Mouse (Mus musculus): ENCODE measurements at regions not wholly inside any gene's neighbourhood (a gene's known extent, or its start where the extent isn't known, plus 50 kb on each side); places are given as distances from the start of the nearest gene placed in this dataset.
"Not testable (repeated sequence)": the region's sequence is repeated elsewhere in the genome, so short reads cannot be mapped to it uniquely, and the experiment has no call there.

DNA sequence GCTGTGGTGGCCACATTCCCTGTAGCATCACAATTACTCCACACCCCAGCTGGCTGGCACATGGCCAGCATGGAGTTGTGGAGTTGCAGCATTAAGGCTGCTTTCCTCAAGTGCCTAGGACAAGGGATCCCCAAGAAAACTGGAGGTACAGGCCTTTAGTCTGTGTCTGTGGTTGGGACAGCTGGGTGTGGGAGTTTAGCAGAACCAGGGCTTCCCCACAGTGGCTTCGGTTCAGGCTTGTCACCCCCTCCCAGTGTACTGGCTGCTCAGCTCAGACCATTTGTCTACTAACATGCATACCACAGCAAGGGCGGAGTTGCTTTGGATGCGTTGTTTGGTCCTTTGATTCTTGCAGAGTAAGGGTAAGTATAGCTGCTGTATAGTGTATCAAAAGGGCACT is 79.1 kb upstream of the Neurl1b start:
- ATAC-seq: no peak
- WGBS: 61% methylated on average over 3 of the region's 3 CpGs
- Histone ChIP-seq H3K4me1 (ENCODE audit: control insufficient read depth, insufficient read depth, low read depth, low read length) (no peaks in the 10 kb centered on the region), H3K36me3 (ENCODE audit: control insufficient read depth, insufficient read depth, low read length) (no peaks in the 10 kb centered on the region), H3K27me3 (replicated peaks; ENCODE audit: control insufficient read depth, insufficient read depth, low read length) (no peaks in the 10 kb centered on the region), H3K4me2 (ENCODE audit: low read length) (no peak overlapping the region), H3K4me3 (ENCODE audit: low read length) (no peak overlapping the region), H3K9me3 (ENCODE audit: control insufficient read depth, low read length) (no peaks in the 10 kb centered on the region), H3K9ac (ENCODE audit: low read depth, low read length) (no peak overlapping the region), H3K27ac (ENCODE audit: low read depth, low read length) (no peak overlapping the region)

GRCm38 (mm10) chr17:26336011-26336410 is 78.6 kb upstream of the Neurl1b start:
- Histone ChIP-seq H3K4me3 (ENCODE audit: low read length) (no peak overlapping the region), H3K36me3 (ENCODE audit: control insufficient read depth, insufficient read depth, low read length) (no peaks in the 10 kb centered on the region), H3K4me1 (ENCODE audit: control insufficient read depth, insufficient read depth, low read depth, low read length) (no peaks in the 10 kb centered on the region), H3K27ac (ENCODE audit: low read depth, low read length) (no peak overlapping the region), H3K4me2 (ENCODE audit: low read length) (no peak overlapping the region), H3K9me3 (ENCODE audit: control insufficient read depth, low read length) (no peaks in the 10 kb centered on the region), H3K27me3 (replicated peaks; ENCODE audit: control insufficient read depth, insufficient read depth, low read length) (no peaks in the 10 kb centered on the region), H3K9ac (ENCODE audit: low read depth, low read length) (no peak overlapping the region)
- whole genome bisulfite sequencing: 90% methylated on average over 1 of the region's 1 CpGs
- ATAC-seq: no peak

DNA sequence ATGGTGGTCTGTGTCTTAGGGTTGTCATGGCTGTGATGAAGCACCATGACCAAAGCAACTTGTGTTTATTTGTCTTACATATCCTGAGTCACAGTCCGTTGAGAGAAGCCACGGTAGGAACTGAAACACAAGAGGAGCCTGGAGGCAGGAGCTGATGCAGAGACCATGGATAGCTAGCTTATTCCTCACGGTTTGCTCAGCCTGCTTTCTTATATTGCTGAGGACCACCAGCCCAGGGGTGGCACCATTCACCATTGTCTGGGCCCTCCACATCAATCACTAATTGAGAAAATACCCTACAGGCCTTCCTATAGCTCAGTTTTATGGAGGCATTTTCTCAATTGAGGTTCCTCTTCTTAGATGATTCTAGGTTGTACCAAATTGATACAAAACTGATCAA is 77.5 kb upstream of the Neurl1b start:
- WGBS: 74% methylated on average over 3 of the region's 3 CpGs
- H3K9me3 ChIP-seq (ENCODE audit: control insufficient read depth, low read length): no peaks in the 10 kb centered on the region
- H3K27me3 ChIP-seq (replicated peaks; ENCODE audit: control insufficient read depth, insufficient read depth, low read length): no peaks in the 10 kb centered on the region
- no peak for ATAC-seq
- no peaks in the 10 kb centered on the region for H3K36me3 ChIP-seq (ENCODE audit: control insufficient read depth, insufficient read depth, low read length)
- no peak overlapping the region for H3K9ac ChIP-seq (ENCODE audit: low read depth, low read length)
- H3K27ac ChIP-seq (ENCODE audit: low read depth, low read length): no peak overlapping the region
- H3K4me1 ChIP-seq (ENCODE audit: control insufficient read depth, insufficient read depth, low read depth, low read length): no peaks in the 10 kb centered on the region
- no peak overlapping the region for H3K4me3 ChIP-seq (ENCODE audit: low read length)
- H3K4me2 ChIP-seq (ENCODE audit: low read length): no peak overlapping the region

- H3K4me3 ChIP-seq (ENCODE audit: low read length); H3K4me2 ChIP-seq (ENCODE audit: low read length); H3K36me3 ChIP-seq (ENCODE audit: control insufficient read depth, insufficient read depth, low read length); H3K9ac ChIP-seq (ENCODE audit: low read depth, low read length); ATAC-seq; H3K9me3 ChIP-seq (ENCODE audit: control insufficient read depth, low read length); H3K4me1 ChIP-seq (ENCODE audit: control insufficient read depth, insufficient read depth, low read depth, low read length); H3K27me3 ChIP-seq (replicated peaks; ENCODE audit: control insufficient read depth, insufficient read depth, low read length); H3K27ac ChIP-seq (ENCODE audit: low read depth, low read length): not testable (repeated sequence)
- WGBS: 87% methylated on average over 7 of the region's 7 CpGs
Measured at GRCm38 (mm10) chr17:26345436-26345835, 69.2 kb upstream of the Neurl1b start.

DNA sequence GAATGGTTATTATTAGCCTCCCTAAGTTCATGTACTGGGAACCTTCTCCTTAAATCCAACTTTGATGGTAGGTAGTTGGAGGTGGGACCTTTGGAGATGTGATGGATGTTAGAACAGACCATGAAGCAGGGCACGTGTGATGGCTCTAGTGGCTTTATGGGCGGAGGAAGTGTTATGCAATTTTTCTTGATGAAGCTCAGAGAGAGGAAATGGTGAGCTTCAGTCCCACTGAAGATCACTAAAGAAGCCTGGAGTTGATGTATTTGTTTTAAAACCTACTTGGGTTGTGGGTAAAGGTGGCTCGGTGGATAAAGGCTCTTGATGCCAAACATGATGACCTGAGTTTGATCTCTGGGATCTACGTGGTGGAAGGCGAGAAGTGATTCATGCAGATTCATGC is 66.5 kb upstream of the Neurl1b start:
- ATAC-seq: no peak
- Histone ChIP-seq H3K4me3 (ENCODE audit: low read length) (no peak overlapping the region), H3K9ac (ENCODE audit: low read depth, low read length) (no peak overlapping the region), H3K4me2 (ENCODE audit: low read length) (no peak overlapping the region), H3K27ac (ENCODE audit: low read depth, low read length) (no peak overlapping the region), H3K27me3 (replicated peaks; ENCODE audit: control insufficient read depth, insufficient read depth, low read length) (no peaks in the 10 kb centered on the region), H3K36me3 (ENCODE audit: control insufficient read depth, insufficient read depth, low read length) (no peaks in the 10 kb centered on the region), H3K9me3 (ENCODE audit: control insufficient read depth, low read length) (no peaks in the 10 kb centered on the region), H3K4me1 (ENCODE audit: control insufficient read depth, insufficient read depth, low read depth, low read length) (no peaks in the 10 kb centered on the region)
- WGBS: 92% methylated on average over 5 of the region's 5 CpGs

- no peak overlapping the region for H3K4me2 ChIP-seq (ENCODE audit: low read length)
- no peak overlapping the region for H3K27ac ChIP-seq (ENCODE audit: low read depth, low read length)
- no peaks in the 10 kb centered on the region for H3K27me3 ChIP-seq (replicated peaks; ENCODE audit: control insufficient read depth, insufficient read depth, low read length)
- no peaks in the 10 kb centered on the region for H3K36me3 ChIP-seq (ENCODE audit: control insufficient read depth, insufficient read depth, low read length)
- H3K4me1 ChIP-seq (ENCODE audit: control insufficient read depth, insufficient read depth, low read depth, low read length): no peaks in the 10 kb centered on the region
- 51% methylated on average over 2 of the region's 2 CpGs for WGBS
- H3K9me3 ChIP-seq (ENCODE audit: control insufficient read depth, low read length): no peaks in the 10 kb centered on the region
- no peak overlapping the region for H3K4me3 ChIP-seq (ENCODE audit: low read length)
- no peak for ATAC-seq
- no peak overlapping the region for H3K9ac ChIP-seq (ENCODE audit: low read depth, low read length)
Measured at GRCm38 (mm10) chr17:26349741-26350140, 64.9 kb upstream of the Neurl1b start.

DNA sequence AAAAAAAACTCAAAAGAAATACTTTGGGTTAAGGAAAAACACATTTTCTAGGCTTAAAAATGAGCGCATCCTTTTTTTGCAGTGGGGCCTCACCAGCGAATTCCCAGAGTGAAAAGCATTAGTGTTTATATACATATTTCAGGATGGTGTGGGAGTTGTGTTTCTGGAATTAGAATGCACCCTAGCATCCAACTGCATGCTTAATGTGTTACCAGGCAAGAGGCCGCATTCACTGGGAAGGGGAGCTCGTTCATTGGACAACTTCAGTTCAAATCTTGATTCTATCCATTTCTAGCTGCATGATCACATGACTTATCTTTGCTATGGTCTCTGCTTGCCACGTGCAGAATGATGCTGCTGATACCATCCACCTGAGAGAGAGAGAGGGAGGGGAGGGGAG is 64.4 kb upstream of the Neurl1b start:
- Histone ChIP-seq H3K4me2 (ENCODE audit: low read length) (no peak overlapping the region), H3K36me3 (ENCODE audit: control insufficient read depth, insufficient read depth, low read length) (no peaks in the 10 kb centered on the region)
- 79% methylated on average over 5 of the region's 5 CpGs for WGBS

DNA sequence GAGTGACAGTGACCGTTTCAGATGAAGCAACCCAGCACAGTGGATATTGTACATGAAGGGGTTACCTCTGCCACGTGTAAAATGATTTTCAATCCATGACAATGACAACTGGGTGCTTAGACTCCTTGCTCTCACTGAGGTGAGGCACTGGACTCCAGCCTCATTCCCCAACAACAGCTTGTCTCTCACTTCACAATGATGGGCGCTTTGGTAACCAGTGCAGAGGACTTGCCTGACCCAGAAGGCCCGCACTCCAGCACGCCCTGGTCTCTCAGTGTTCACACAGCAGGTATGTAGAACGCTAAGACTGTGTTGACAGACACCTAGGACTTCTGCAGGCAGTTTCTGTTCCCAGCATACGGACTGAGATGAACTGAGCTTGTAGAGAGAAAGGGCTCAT is 62.6 kb upstream of the Neurl1b start:
- Histone ChIP-seq H3K27me3 (replicated peaks; ENCODE audit: control insufficient read depth, insufficient read depth, low read length) (no peaks in the 10 kb centered on the region), H3K36me3 (ENCODE audit: control insufficient read depth, insufficient read depth, low read length) (no peaks in the 10 kb centered on the region), H3K9ac (ENCODE audit: low read depth, low read length) (no peak overlapping the region), H3K27ac (ENCODE audit: low read depth, low read length) (no peak overlapping the region), H3K4me3 (ENCODE audit: low read length) (no peak overlapping the region), H3K4me1 (ENCODE audit: control insufficient read depth, insufficient read depth, low read depth, low read length) (no peaks in the 10 kb centered on the region), H3K9me3 (ENCODE audit: control insufficient read depth, low read length) (no peaks in the 10 kb centered on the region), H3K4me2 (ENCODE audit: low read length) (no peak overlapping the region)
- ATAC-seq: no peak
- 79% methylated on average over 7 of the region's 7 CpGs for WGBS

More for the DNA sequence above, 64.4 kb upstream of the Neurl1b start:
- Histone ChIP-seq H3K9me3 (ENCODE audit: control insufficient read depth, low read length) (no peaks in the 10 kb centered on the region), H3K4me3 (ENCODE audit: low read length) (no peak overlapping the region), H3K27me3 (replicated peaks; ENCODE audit: control insufficient read depth, insufficient read depth, low read length) (no peaks in the 10 kb centered on the region), H3K27ac (ENCODE audit: low read depth, low read length) (no peak overlapping the region), H3K9ac (ENCODE audit: low read depth, low read length) (no peak overlapping the region), H3K4me1 (ENCODE audit: control insufficient read depth, insufficient read depth, low read depth, low read length) (no peaks in the 10 kb centered on the region)
- no peak for ATAC-seq

DNA sequence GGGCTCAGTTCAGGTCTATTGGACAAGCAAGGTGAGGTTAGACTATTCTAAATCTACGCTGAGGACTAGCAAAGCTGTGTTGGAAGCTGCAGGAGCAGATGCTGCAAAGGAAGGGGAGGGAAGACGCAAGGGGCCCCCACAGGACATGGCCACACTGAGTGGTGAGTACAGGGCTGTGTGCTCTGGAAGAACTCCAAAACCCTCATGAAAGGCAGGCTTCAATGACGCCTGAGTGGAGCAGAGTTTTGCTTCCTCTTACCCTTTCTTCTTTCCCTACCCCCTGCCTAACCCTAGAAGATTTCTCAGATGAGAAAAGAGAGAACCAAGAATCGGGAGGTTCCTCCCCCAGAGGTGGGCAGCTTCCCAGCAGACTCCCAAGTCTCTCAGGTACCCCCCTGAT is 61.9 kb upstream of the Neurl1b start:
- Histone ChIP-seq H3K27ac (ENCODE audit: low read depth, low read length) (no peak overlapping the region), H3K9ac (ENCODE audit: low read depth, low read length) (no peak overlapping the region), H3K4me3 (ENCODE audit: low read length) (no peak overlapping the region), H3K36me3 (ENCODE audit: control insufficient read depth, insufficient read depth, low read length) (no peaks in the 10 kb centered on the region), H3K4me2 (ENCODE audit: low read length) (no peak overlapping the region), H3K4me1 (ENCODE audit: control insufficient read depth, insufficient read depth, low read depth, low read length) (no peaks in the 10 kb centered on the region), H3K9me3 (ENCODE audit: control insufficient read depth, low read length) (no peaks in the 10 kb centered on the region), H3K27me3 (replicated peaks; ENCODE audit: control insufficient read depth, insufficient read depth, low read length) (no peaks in the 10 kb centered on the region)
- ATAC-seq: no peak
- 70% methylated on average over 4 of the region's 4 CpGs for WGBS

GRCm38 (mm10) chr17:26354431-26354830 is 60.2 kb upstream of the Neurl1b start:
- Histone ChIP-seq H3K9me3 (ENCODE audit: control insufficient read depth, low read length) (no peaks in the 10 kb centered on the region), H3K4me1 (ENCODE audit: control insufficient read depth, insufficient read depth, low read depth, low read length) (no peaks in the 10 kb centered on the region), H3K4me2 (ENCODE audit: low read length) (no peak overlapping the region), H3K27ac (ENCODE audit: low read depth, low read length) (no peak overlapping the region), H3K27me3 (replicated peaks; ENCODE audit: control insufficient read depth, insufficient read depth, low read length) (no peaks in the 10 kb centered on the region), H3K36me3 (ENCODE audit: control insufficient read depth, insufficient read depth, low read length) (no peaks in the 10 kb centered on the region), H3K4me3 (ENCODE audit: low read length) (no peak overlapping the region), H3K9ac (ENCODE audit: low read depth, low read length) (no peak overlapping the region)
- 58% methylated on average over 3 of the region's 3 CpGs for WGBS
- no peak for ATAC-seq

Data from hindbrain, embryonic 16.5 days (tissue).